Mouse (Mus musculus) intestine, embryonic 14.5 days (tissue): ENCODE data around the gene Nop9. TPM values are rescaled to one million over a fixed set of nuclear protein-coding genes. Genes with fewer than 3 reads are reported as not detected.
"Not testable (repeated sequence)": the region's sequence is repeated elsewhere in the genome, so short reads cannot be mapped to it uniquely, and the experiment has no call there.

ENCODE experiments used
- ATAC-seq: fragments of 200-750 bp; cut with Nextera tagmentation; replicated peaks from 2 replicates; pipeline ENCODE4 v1.8.0; 2017; ENCODE audit warnings: low read depth, moderate number of reproducible peaks, moderate TSS enrichment, moderate library complexity; ENCODE audit not compliant: low FRiP score, low TSS enrichment
- DNase-seq: peaks from one replicate; pipeline ENCODE4 v3.0.0-alpha.2; 2018; ENCODE audit warnings: low spot score
- H3K27ac ChIP-seq: fragments of 300-500 bp; sonication (generic); 2 replicates; pipeline ENCODE4 v1.5.1; 2014; ENCODE audit warnings: low read depth, mild to moderate bottlenecking, control low read depth
- H3K27me3 ChIP-seq: fragments of 300-500 bp; sonication (generic); replicated peaks from 2 replicates; pipeline ENCODE4 v1.6.1; 2014; ENCODE audit warnings: low read length, control low read depth; ENCODE audit not compliant: control insufficient read depth, insufficient read depth
- H3K36me3 ChIP-seq: fragments of 300-500 bp; sonication (generic); 2 replicates; pipeline ENCODE4 v1.6.1; 2014; ENCODE audit warnings: low read length, control low read depth; ENCODE audit not compliant: control insufficient read depth, insufficient read depth
- H3K4me1 ChIP-seq: fragments of 300-500 bp; sonication (generic); replicated peaks from 2 replicates; pipeline ENCODE4 v1.6.1; 2014; ENCODE audit warnings: low read length, control low read depth, mixed read lengths; ENCODE audit not compliant: control insufficient read depth, insufficient read depth
- H3K4me2 ChIP-seq: fragments of 300-500 bp; sonication (generic); 2 replicates; pipeline ENCODE4 v1.6.1; 2014; ENCODE audit warnings: low read length
- H3K4me3 ChIP-seq: fragments of 300-500 bp; sonication (generic); 2 replicates; pipeline ENCODE4 v1.5.1; 2014; ENCODE audit warnings: low read depth, low read length, control low read depth, mixed read lengths
- H3K9ac ChIP-seq: fragments of 300-500 bp; sonication (generic); 2 replicates; pipeline ENCODE4 v1.6.1; 2014; ENCODE audit warnings: mild to moderate bottlenecking, low read length
- H3K9me3 ChIP-seq: fragments of 300-500 bp; sonication (generic); 2 replicates; pipeline ENCODE4 v1.6.1; 2016; ENCODE audit warnings: low read length, control low read depth; ENCODE audit not compliant: control insufficient read depth
- WGBS: fragments of 180-500 bp; shearing (Covaris S2); extraction: QIAGEN DNeasy Blood & Tissue Kit; methylation state at CpG from one replicate; pipeline ENCODE4 v1.1.7; 2014; 5-methylcytosine and 5-hydroxymethylcytosine counted together
- polyA plus RNA-seq: library from polyadenylated mRNA; unstranded; fragments of >200 nt; fragmentation: Nextera tagmentation; extraction: Ambion mirVana; gene quantifications from 2 replicates; pipeline ENCODE4 v1.2.1, GENCODE M21; 2014

Gene Nop9
- polyA plus RNA-seq, 1 experiment from 2014 or later: 42.8 TPM

DNA sequence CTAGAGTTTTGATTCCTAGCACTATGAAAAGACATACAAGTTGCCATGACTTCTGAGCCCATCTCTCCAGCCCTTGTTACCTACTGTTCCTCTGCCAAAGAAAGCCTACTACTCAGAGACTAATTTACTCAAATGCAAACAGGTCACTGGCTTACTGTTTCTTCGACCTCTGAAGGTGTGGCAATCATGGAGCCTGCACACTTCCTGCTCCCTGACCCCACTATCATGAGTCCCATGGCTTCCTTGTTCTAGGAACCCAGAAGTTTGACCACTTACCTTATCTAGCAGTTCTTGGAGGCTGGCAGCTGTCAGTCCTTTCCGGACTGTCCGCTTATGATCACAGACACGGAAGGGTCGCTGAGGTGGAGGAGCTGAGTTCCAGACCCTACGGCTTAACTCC, 12.1 kb downstream of the Nop9 start:
- Histone ChIP-seq H3K4me2 (no peak overlapping the region), H3K9ac (no peak overlapping the region), H3K27ac (0 out of 2 replicates have a peak overlapping the region, but pooled peaks have one; percentile 22), H3K4me3 (no peak overlapping the region), H3K4me1 (no peaks in the 10 kb centered on the region; the same call in 1 of the 2 replicates), H3K27me3 (peaks cover 9% of the 10 kb centered on the region), H3K36me3 (peaks cover 38% of the 10 kb centered on the region), H3K9me3 (no peaks in the 10 kb centered on the region)
- WGBS: 77% methylated on average over 6 of the region's 6 CpGs
- DNase-seq: no peak
- no peak for ATAC-seq

DNA sequence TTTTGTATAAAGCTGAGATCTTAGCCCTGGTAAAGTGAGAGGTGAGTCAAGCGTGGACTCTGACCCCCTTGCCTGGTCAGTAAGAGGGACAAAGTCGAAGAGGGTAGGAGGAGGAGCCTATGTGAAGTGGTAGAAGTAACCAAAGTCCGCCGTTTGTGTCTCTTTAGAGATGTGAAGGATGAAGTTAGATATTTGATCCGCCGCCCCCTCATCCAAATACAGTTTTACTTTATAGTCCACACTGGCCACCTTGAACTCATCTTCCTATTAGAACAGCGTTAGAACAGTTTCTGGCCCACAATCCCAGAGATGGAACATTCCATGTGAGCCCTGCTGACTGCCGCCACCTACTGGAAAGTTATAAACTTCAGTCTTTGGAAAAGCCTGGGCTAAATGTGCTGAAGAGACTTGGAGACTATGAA, 12.9 kb downstream of the Nop9 start, which contains the start of gene Cideb:
Cideb (minus strand) TSS at position 96 of the 422 bp plus-strand sequence.
- ATAC-seq: peak; percentile 45
- no peaks in the 10 kb centered on the region; the same call in 1 of the 2 replicates for H3K4me1 ChIP-seq
- peaks cover 29% of the 10 kb centered on the region for H3K36me3 ChIP-seq
- peak; percentile 71 for DNase-seq
- H3K27me3 ChIP-seq: peaks cover 9% of the 10 kb centered on the region
- H3K9ac ChIP-seq: no peak within 1 kb of the TSS
- no peaks in the 10 kb centered on the region for H3K9me3 ChIP-seq
- 19% methylated on average over 8 of the region's 8 CpGs for WGBS
- 0 out of 2 replicates have a peak within 1 kb of the TSS, but pooled peaks have one; percentile 6 for H3K4me3 ChIP-seq
- peak within 1 kb of the TSS; percentile 22; the same call in 1 of the 2 replicates for H3K27ac ChIP-seq
- peak within 1 kb of the TSS; percentile 27 for H3K4me2 ChIP-seq

DNA sequence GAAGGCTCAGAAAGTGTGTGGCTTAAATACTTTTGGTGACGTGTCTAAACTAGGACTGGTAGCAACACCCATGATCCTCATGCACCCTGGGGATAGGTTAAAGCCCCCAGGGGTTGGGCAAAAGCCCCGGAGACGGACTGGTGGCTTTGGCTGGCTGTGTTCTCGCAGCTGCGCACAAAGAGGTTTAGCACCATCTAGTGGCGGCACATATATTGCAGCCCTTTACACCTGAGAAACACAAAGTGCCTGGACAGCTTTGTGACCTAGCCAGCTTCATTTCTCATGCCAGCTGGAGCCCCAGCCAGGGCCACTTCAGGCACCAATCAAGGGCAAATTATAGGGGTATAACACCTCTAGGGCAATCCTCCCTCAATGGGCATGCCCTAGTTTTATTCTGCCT, 14.7 kb downstream of the Nop9 start:
- not testable (repeated sequence) for H3K27me3 ChIP-seq, H3K9ac ChIP-seq, H3K27ac ChIP-seq, H3K4me1 ChIP-seq, H3K9me3 ChIP-seq
- Histone ChIP-seq H3K4me3 (peak overlapping the region; percentile 21; the same call in 1 of the 2 replicates), H3K36me3 (peaks cover 12% of the 10 kb centered on the region), H3K4me2 (peak overlapping the region; percentile 44)
- ATAC-seq: peak; percentile 9; the same call in 1 of the 2 replicates
- 2% methylated on average over 5 of the region's 6 CpGs for WGBS
- DNase-seq: peak; percentile 96

DNA sequence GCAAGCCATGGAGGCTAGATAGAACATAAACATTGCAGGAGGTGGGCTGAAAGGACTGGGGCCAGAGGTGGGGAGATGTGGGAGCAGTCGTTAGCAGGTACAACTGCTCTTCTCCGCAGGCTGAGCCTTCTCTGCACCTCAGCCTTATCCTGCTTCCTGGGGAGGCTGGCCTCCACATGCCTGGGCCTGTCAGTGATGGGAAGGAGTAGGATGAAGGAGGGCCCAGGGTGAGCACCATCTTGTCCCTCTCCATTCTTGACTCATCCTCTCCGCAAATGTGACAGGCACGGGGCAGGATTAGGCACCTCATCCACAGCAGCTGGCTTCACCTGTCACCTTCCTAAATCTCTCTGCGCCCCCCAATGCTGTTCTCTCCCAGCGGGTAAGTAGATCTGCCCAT, 15.7 kb downstream of the Nop9 start, which contains the start of gene Ltb4r2:
Ltb4r2 (plus strand) TSS at position 266 of the 400 bp plus-strand sequence.
- H3K4me3 ChIP-seq: peak within 1 kb of the TSS; percentile 57
- H3K9me3 ChIP-seq: no peaks in the 10 kb centered on the region
- DNase-seq (no peak), ATAC-seq (no peak)
- peaks cover 9% of the 10 kb centered on the region for H3K27me3 ChIP-seq
- H3K4me1 ChIP-seq: no peaks in the 10 kb centered on the region; the same call in 1 of the 2 replicates
- WGBS: 75% methylated on average over 6 of the region's 6 CpGs
- H3K36me3 ChIP-seq: peaks cover 2% of the 10 kb centered on the region
- H3K9ac ChIP-seq: peak within 1 kb of the TSS; percentile 69
- peak within 1 kb of the TSS; percentile 33; the same call in 1 of the 2 replicates for H3K27ac ChIP-seq
- peak within 1 kb of the TSS; percentile 99 for H3K4me2 ChIP-seq

DNA sequence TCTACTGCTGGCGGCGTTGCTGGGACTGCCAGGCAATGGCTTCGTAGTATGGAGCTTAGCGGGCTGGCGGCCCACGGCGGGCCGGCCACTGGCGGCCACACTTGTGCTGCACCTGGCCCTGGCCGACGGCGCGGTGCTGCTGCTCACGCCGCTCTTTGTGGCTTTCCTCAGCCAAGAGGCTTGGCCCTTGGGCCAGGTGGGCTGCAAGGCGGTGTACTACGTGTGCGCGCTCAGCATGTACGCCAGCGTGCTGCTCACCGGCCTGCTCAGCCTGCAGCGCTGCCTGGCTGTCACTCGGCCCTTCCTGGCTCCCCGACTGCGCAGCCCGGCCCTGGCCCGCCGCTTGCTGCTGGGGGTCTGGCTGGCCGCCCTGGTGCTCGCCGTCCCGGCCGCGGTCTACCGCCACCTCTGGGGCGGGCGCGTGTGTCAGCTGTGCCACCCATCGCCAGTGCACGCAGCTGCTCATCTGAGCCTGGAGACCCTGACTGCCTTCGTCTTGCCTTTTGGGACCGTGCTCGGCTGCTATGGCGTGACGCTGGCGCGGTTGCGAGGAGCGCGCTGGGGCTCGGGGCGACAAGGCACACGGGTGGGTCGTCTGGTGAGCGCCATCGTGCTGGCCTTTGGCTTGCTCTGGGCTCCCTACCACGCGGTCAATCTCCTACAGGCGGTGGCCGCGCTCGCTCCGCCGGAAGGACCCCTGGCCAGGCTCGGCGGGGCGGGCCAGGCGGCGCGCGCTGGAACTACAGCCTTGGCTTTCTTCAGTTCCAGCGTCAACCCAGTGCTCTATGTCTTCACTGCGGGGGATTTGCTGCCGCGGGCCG, 16.7 kb downstream of the Nop9 start:
- peak overlapping the region; percentile 33; the same call in 1 of the 2 replicates for H3K27ac ChIP-seq
- ATAC-seq (peak; percentile 54), DNase-seq (peak; percentile 87)
- H3K27me3 ChIP-seq: peaks cover 11% of the 10 kb centered on the region
- H3K9me3 ChIP-seq: no peaks in the 10 kb centered on the region
- under 1% methylated on average over 77 of the region's 77 CpGs for WGBS
- peak overlapping the region; percentile 57 for H3K4me3 ChIP-seq
- peak overlapping the region; percentile 99 for H3K4me2 ChIP-seq
- no peaks in the 10 kb centered on the region for H3K36me3 ChIP-seq
- peak overlapping the region; percentile 69 for H3K9ac ChIP-seq
- no peaks in the 10 kb centered on the region; the same call in 1 of the 2 replicates for H3K4me1 ChIP-seq

DNA sequence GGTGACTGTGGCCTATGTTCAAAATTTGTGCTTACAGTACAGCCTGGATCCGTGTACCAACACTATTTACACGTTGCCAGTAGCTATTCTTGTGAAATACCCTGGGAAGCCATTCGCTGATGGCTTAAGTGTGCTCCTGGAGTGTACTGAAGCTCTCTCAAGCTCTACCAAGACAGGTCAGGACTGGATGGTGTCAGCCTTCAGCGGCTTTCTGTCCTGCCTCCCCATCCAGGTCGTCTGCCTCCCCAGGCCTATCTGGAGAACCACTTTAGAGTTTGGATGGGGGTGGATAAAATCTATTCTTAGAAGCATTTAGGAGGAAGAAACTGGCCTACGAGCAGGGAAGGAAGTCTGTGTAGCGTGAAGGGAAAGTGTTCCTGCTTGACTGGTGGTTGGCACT, 17.7 kb downstream of the Nop9 start:
- DNase-seq (no peak), ATAC-seq (no peak)
- WGBS: 59% methylated on average over 7 of the region's 7 CpGs
- Histone ChIP-seq H3K4me3 (no peak overlapping the region), H3K27me3 (peaks cover 17% of the 10 kb centered on the region), H3K9ac (no peak overlapping the region), H3K4me2 (peak overlapping the region; percentile 99; the same call in 1 of the 2 replicates), H3K9me3 (no peaks in the 10 kb centered on the region), H3K36me3 (no peaks in the 10 kb centered on the region), H3K27ac (no peak overlapping the region), H3K4me1 (no peaks in the 10 kb centered on the region; the same call in 1 of the 2 replicates)

DNA sequence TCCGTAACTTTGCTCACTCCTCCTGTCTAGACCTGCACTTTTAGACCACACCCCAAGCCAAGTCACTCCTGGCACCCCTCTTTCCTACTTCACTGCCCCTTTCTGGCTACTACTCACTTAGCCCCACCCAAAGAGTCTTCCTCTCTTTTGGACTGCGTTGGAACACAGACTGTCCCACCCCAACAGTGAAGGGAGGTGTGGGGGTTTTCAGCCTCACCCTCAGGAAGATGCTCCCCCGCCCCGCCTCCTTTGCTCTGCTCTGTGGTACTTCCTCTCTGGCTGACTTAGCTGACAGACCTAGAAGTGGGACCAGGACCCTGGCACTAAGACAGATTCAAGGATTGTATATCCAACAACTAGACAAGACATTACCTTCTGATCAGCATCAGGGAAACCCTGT, 20.2 kb downstream of the Nop9 start, which contains the start of gene Ltb4r1:
Ltb4r1 (plus strand) TSS at position 267 of the 400 bp plus-strand sequence.
- peaks cover 23% of the 10 kb centered on the region for H3K27me3 ChIP-seq
- H3K4me1 ChIP-seq: no peaks in the 10 kb centered on the region
- ATAC-seq (no peak), DNase-seq (no peak)
- no peak within 1 kb of the TSS for H3K4me3 ChIP-seq
- no peak within 1 kb of the TSS for H3K9ac ChIP-seq
- H3K9me3 ChIP-seq: no peaks in the 10 kb centered on the region
- 71% methylated on average over 4 of the region's 4 CpGs for WGBS
- no peak within 1 kb of the TSS for H3K4me2 ChIP-seq
- H3K36me3 ChIP-seq: no peaks in the 10 kb centered on the region
- no peak within 1 kb of the TSS for H3K27ac ChIP-seq

DNA sequence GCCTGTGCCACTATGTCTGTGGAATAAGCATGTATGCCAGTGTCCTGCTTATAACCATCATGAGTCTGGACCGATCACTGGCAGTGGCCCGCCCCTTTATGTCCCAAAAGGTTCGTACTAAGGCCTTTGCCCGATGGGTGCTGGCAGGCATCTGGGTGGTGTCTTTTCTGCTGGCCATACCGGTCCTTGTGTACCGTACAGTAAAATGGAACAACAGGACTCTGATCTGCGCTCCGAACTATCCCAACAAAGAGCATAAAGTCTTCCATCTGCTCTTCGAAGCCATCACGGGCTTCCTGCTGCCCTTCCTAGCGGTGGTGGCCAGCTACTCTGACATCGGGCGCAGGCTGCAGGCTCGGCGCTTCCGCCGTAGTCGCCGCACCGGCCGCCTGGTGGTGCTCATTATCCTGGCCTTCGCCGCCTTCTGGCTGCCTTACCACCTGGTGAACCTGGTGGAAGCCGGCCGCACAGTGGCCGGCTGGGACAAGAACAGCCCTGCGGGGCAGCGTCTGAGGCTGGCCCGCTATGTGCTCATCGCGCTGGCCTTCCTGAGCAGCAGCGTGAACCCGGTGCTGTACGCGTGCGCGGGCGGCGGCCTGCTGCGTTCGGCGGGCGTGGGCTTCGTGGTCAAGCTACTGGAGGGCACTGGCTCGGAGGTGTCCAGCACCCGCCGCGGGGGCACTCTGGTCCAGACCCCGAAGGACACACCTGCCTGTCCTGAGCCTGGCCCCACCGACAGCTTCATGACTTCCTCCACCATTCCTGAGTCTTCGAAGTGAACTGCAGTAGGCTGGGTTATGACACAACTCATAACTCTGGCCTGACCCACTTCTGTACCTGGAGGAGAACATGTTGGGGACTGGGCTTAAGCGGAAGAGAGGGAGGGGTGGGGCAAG, 22.3 kb downstream of the Nop9 start:
- peak overlapping the region; percentile 77 for H3K4me2 ChIP-seq
- peak; percentile 58 for ATAC-seq
- no peaks in the 10 kb centered on the region for H3K4me1 ChIP-seq
- WGBS: 14% methylated on average over 51 of the region's 52 CpGs
- no peak overlapping the region for H3K27ac ChIP-seq
- H3K27me3 ChIP-seq: peaks cover 21% of the 10 kb centered on the region
- H3K9me3 ChIP-seq: no peaks in the 10 kb centered on the region
- peak; percentile 81 for DNase-seq
- H3K4me3 ChIP-seq: peak overlapping the region; percentile 32
- no peaks in the 10 kb centered on the region for H3K36me3 ChIP-seq
- H3K9ac ChIP-seq: peak overlapping the region; percentile 42
